Mouse (Mus musculus): Measurements from ENCODE around the gene Sgpp2.

The Sgpp2 gene

DNA sequence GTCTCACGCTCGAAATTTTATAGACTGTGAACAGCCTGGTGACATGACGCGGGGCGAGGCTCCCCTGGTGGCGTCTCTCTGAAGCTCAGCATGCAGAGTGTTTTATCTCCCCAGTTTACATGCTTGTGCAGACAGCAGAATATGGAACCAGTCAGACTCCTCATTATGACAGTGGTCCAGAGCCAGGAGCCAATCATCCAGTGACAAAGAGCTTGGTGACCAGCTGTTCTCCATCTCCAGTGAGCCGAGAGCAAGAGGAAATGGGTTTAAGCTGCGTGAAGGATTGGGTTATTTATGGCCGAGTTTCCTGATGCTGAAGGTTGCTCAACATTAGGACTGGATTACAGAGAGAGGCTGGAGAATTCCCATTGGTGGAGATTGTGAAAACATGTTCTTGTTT lies 28.1 kb downstream of the Sgpp2 start:
- no peak for DNase-seq (ENCODE audit: low read depth)

DNA sequence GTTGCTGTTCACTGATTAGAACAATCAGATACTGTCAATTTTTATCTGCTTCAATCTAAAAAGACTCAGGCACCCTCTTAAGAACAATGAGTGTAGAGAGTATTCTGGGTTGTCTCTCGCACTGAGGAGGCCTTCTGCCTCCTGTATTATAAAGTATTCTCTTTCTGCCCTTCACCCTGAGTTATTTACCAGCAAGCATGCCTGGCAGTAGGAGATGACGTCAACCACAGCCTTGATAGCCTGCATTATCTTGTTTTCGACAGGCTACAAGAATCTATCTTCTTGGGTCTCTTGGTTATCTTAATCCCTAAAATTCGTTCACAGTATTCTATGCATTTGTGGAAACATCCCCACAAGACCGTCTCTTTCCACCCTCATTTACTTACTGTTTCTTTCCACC lies 29.8 kb downstream of the Sgpp2 start:
- no peak for DNase-seq (ENCODE audit: low read depth)

DNA sequence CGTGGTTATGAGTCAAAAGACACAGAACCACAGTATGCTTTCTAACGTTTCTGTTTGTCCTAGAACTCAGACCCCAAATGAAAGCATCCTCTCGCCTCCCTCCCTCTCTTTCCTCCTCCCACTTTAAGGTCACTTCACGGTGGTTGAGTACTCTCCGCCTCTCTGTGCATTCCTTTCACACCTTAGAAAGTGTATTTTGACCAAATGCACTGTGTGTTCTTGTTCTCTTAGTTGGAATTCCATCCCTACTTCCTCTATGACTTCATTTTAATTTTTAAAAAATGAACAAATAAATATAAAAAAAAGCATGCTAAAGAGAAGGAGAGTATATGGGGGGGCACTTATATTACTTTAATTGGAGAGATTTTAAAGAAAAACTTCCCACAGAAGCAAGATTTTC lies 30.4 kb downstream of the Sgpp2 start:
- DNase-seq (ENCODE audit: low read depth), result no peak

DNA sequence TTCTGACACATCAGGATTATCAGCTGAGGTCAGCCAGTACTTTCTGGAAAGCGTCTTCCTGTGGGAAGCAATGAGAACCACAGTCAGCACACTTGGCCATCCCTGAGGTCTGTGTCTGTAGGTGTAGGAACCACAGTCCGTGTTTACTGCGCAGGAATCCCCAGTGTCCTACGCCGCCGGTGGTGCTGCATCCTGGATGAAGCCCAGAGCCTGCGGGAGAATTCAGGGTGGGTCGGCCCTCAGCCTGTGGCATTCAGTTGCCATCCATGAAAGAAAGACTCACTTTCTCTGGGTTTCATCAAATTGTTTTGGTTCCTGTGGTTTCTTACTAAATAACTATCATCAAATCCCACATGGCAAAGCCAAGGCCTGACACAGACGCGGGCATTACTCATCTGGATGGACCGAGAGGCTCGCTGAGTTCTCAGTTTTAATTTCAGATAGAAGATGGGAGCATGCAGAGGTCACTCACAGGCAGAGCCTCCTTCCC lies 37.2 kb downstream of the Sgpp2 start:
- no peak for DNase-seq (ENCODE audit: low read depth)

DNA sequence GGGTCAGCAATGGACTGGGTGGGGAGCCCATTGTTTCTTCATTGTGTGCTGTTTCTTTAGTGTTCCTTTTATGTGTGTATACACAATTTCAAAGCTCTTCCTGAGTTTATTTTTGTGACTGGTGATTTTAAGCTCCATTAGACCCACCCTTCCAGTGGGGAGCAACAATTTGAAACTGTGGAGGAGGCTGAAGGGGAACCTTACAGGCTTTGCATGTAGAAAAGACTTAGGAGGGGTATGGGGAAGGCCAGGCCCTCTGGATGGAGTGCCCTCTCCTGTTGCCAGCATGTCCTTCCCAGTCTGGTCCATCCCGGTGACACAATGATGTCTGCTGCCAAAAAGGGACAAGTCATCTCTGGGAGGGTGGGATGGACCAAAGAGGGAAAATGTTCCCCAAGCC lies 39.1 kb downstream of the Sgpp2 start:
- DNase-seq (ENCODE audit: low read depth), result no peak

DNA sequence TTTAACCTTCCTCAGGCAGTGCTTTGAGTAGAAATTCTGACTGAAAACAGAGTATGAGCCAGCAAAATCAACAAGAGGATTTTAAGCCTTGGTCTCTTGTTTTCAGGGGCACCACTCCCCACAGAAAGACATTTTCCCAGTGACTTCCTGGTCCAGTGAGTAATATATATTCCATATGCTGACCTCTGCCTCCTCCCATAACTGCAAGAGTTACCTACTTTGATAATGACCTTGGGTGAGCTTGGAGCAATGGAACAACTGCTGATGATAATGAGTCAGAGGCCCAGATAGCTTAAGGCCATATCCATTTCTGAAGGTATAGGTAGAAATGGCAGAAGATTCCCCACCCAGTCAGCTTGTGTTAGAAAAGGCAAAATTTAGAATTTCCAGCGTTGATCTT lies 43.1 kb downstream of the Sgpp2 start:
- DNase-seq (ENCODE audit: low read depth), result no peak

DNA sequence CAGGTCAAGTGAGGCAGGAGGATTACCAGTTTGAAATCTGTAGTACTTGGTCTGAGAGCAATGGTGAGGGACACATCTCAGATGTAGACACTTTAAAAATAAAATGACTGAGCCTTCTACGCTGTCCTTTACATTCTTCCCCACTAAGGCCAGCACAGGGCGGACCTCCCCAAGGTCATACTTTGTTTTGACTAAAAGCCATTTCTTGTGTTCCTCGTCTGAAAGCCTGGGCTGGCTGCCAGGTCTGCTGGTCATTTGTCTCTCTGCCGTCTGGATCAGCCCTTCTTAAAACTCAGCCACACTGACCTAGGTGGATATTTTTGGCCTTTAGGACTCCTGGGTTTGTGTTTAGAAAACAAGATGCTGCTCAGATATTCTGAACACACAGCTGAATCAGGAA lies 45.0 kb downstream of the Sgpp2 start:
- DNase-seq (ENCODE audit: low read depth), result no peak

DNA sequence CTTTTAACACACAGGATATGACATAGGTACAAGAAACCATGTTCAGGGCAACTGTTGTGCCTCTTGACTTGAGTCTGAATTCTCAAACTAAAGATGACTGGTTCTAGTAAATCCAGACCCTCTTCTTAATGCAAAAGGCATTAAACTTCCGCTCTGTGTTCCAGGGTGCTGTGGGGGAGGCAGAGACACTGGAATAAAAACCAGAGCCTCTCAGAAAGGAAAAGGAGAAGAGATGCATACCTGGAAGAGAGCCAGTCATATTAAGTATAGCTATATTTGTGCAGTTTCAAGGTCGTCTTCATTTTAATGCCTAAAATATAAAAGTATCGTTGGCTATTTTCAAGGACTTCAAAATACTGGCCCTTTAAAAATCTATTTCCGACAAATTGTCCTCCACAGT lies 47.3 kb downstream of the Sgpp2 start:
- DNase-seq (ENCODE audit: low read depth), result no peak

DNA sequence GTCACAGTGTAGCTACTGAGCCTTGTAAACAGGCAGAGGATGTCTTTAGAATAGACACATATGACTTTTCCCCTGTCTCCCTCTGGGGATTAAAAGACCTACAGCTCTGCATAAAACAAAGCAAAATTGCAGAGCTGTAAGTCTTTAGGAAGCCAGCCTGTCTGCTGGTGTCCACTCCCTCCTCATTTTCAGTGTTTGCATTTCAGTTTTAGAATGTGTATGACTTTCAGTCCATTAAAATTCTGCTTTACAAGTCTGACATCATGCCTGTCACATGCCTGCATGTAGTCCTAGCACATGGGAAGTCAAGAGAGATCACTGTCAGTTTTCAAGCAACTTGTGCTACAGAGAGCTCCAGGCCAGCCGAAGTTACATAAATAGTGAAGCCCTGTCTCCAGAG lies 47.7 kb downstream of the Sgpp2 start:
- no peak for DNase-seq (ENCODE audit: low read depth)

DNA sequence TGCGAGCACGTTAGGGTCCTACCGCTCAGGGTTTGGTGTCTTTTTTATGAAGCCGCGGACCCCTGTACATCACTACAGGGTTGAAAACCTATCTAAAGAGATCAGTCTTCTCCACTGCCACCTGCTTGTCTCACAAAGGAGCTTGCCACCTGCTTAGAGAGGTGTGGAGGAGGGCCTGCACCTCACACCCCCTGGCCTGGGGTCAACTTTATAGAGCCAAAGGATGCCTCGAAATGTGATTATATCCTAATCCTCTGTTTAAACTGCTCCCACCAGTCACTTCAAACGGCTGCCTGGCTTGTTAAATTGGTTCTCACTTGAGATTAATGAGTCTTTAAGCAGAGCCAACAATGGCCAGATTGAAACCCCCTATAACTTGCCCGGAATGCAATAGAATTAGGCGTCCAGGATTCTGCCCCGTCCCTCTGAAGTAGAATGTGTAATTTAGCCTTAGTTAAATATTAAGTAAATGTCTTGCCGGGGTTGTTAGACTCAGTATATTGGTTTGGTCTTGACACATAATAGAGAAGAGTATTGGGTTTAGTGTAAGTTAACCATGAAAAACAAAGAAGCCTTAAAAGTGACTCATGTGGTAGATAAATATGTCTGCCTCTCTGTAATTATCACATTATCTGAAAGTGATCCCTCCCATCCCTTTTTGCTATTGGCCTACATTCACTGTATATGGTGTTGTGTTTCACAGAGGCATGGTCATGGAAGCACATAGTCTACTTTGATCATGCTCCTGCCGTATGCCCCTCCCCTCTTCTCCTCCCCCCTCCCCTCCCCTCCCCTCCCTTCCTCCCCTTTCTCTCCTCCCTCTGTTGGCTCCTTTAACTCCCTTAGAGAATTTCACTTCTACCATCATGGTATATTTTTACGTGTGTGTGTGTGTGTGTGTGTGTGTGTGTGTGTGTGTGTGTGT lies 54.1 kb downstream of the Sgpp2 start:
- no peak for DNase-seq (ENCODE audit: low read depth)

DNA sequence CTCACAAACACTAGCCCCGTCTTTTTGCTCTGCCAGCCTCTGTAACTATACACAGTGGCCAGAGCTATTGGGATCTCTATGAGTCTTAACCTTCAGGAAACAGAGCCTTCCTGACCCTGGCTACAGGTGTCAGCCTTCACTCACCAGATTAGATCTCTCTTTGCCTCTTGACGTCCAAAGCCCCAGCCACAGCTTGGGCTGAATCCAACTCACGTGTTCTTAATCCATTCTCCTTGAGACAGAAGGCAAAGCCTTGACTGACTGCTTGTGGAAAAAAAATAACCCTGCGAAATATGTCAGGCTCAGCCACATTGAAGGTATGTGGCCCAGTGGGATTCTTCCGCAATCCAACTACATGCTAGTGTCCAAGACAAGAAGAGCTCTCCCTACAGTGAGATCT lies 57.7 kb downstream of the Sgpp2 start:
- DNase-seq (ENCODE audit: low read depth), result no peak

DNA sequence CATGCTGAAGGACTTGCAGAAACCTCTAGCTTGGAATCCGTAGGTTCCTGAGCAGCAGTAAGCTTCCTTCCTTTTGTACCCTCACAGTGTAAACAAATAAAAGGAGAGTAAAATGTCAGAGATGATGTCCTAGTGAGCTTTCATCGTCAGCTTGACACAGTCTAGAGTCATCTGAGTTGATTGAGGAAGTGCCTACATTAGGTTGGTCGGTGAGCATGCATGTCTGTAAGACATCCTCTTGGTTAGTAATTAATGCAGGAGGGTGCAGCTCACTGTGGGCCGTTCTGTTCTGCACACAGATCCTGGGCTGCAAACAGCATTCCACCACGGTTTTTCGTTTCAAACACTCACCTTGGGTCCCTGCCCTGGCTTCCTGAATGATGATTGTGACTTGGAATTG lies 60.0 kb downstream of the Sgpp2 start:
- DNase-seq (ENCODE audit: low read depth), result no peak

DNA sequence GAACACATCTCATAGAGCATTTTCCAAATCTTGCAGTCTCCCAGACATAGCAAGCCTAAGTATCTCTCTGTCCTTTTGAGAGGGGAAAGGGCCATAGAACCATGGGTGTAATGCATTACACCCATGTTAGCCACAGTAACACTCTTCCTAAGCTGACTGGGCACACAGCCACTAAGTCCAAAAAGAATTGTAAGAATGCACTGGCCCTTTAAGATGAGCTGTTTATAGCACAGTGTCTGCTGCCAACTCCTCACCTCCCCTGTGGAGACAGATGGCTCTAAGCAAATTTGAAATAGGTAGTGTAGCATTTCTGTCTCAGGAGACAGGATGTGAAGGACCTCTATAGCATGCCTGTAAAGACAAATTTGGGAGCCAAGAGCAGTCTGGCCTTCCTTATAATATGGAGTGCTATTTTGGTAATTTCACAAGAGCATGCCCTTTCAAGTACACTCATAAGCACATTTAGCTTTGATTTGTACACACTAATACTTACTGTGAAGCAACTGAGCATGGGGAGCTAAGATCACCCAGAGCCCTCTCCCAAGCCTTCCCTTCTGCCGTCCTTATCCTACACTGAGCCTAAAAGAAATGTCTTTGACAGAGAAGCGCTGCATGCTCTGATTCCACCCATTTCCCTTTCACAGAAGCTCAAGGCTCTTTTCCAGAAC lies 61.6 kb downstream of the Sgpp2 start:
- no peak for DNase-seq (ENCODE audit: low read depth)

DNA sequence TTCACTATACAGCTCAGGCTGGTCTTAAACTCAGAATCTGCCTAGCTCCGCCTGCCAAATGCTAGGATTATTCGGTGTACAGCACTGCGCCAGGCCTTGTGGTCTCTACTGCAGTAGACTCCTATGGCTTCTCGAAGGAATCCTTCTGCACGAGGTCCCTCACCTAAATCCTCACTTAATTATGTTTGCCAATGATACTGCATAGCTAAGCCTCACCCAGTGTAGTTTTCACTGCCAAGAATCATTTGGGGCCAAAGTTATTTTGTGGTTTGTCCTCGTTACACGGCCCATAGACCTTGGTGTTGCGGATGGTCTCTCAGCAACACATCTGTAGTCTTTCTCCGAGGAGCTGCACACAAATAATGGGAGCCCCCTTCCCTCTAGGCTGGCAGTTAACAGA lies 62.2 kb downstream of the Sgpp2 start:
- DNase-seq (ENCODE audit: low read depth), result no peak

DNA sequence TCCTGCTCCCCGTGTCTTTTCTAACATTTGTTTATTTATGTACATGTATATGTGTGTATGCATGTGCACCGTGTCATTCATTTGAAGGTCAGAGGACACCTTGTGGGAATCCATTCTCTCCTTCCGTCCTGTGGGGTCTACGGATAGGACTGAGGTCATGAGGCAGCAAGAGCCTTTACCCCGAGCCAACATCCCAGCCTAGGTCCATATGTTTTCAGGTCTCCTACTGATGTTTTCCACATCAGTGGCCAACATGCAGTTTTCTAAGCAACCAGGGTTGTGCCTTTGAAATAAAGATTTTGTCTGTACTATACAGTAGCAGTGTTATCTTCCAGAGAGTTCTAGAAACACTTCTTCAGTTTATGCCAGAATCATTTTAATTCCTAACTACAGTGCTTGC lies 63.7 kb downstream of the Sgpp2 start:
- DNase-seq (ENCODE audit: low read depth), result no peak

DNA sequence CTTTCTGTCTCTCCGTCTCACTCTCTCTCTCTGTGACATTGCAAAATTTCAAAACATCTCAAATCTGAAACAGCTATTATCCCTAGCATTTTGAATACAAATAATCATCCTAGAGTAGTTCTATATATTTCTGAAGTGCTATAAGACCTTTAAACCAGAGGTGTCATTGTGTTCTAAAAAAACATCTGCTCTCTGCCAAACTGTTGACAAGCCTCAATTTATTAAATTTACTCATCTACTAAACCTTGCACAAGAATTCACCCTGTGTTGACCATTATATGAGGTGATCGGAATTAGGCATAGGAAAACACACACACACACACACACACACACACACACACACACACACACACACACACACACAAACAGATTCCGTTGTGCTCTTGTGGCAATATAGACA lies 64.9 kb downstream of the Sgpp2 start:
- DNase-seq (ENCODE audit: low read depth), result no peak

DNA sequence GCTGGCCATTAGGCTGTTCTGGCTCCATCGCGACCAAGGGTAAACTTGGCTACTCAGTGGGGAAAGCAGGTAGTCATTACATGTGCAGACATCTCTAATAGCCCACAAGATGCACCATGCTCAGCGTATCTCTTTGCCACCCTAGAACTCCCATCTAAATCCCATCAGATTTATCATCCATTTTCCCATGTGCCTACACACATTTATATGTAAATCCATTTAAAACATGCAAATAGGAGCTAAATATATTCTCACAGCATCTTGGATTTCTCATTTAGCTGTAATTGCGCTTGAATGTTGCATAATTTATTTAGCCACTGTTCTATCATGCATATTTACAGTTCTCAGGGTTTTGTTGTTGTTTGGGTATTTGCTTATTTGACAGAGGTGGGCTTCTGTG lies 70.8 kb downstream of the Sgpp2 start:
- DNase-seq (ENCODE audit: low read depth), result no peak

DNA sequence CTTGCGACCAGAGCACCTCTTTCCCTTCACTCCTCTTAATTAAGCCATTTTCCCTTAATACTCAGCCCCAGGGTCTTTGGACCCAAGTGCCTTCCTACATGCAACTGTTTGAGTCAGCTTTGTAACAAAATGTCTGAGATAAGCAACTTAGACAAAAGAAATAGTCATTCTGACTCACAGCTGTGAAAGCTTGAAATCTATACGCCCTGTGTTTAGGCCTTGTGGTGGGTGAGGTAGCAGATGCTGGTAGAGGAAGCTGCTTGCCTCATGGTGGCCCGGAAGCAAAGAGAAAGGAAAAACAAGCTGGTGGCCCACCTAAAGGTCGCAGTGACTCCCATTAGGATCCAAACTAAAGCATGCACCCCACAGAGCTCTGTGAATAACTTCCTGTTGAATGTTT lies 77.7 kb downstream of the Sgpp2 start:
- no peak for DNase-seq (ENCODE audit: low read depth)

DNA sequence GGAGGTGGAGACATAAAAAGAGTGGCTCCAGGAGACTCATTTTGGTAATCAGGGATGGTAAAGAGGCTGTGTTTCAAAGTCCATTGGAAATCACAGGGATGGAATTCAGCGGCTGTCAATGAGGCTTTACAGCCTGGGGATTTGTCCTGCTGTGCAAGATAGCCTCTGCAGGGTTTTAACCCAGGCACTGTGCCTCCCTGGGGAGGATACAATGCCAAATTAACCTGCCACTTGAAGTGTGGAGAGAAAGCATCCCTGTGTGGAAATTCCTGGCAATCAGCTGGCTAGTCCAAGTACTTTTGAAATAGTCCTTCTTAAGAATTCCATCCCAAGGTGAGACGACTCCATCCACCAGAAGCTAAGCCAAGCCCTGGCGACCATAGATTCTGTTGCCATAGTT lies 78.7 kb downstream of the Sgpp2 start:
- no peak for DNase-seq (ENCODE audit: low read depth)

DNA sequence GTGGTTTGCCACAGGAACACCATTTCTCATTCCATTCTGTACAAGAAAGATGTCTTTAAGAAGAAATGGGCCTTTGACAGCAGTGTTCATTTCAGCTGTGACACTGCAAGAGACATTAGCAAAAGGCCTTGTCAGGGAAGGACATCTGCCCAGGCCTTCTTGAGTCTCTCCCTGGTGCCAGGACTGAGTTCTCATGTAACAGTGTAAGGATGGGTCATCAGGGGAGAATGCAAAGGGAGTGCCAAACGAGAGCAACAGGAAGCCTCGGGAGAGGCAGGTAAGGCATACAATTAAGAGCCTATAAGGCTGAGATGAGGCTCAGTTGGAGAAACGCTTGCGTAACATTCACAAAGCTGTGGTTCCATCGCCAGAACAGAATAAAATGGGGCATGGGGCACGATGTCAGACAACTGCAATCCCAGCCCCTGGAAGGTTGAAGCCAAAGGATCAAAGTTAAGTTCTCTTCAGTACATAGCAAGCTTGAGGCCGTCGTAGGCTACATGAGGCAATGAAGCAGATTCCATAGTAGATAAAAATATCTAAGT lies 85.1 kb downstream of the Sgpp2 start:
- no peak for DNase-seq (ENCODE audit: low read depth)

DNA sequence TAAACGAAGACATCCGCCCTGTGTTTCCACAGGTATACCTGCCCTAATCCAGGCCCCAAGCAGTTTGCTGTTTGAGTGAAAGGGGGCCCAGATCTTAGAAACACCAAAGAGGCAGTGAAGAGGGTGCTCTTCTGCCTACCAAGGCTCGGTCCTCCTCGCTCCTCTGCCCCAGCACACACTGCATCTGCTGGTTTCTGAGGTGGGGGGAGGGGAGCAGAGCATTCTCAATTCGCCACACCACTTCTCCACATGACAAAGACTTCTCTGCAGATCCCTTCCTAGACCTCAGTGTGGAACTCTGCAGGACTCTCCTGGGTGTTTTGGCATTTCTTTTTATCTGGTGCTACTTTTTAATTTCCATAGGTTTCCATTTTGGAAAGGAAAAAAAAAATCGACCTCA lies 85.6 kb downstream of the Sgpp2 start:
- DNase-seq (ENCODE audit: low read depth), result no peak

DNA sequence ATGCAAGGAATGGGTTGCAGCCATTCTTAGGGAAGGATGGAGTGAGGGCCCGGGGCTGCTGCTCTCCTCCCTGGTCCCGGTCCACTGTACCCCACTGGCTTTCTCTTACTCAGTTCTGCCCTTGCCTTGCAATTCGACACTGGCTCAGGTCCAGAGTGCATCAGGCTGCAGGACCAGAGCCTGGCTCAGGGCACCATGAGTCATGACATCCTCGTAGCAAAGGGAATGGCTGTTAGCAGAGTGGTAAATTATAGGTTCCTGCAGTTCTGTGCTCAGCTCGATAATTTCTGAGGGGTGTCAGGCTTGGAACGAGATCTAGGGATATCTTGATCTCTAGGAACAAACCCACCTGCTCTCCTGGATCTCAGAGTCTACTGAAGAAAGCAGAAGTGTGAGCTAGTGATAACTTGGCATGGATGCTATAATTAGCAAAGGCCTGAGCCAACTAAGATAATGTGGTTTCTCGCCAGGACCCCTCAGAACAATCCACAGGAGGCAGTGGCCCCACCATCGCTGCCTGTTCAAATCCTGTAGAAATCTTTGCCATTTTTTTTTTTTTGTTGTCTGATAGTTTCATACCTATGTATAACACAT lies 86.3 kb downstream of the Sgpp2 start:
- DNase-seq (ENCODE audit: low read depth), result no peak

DNA sequence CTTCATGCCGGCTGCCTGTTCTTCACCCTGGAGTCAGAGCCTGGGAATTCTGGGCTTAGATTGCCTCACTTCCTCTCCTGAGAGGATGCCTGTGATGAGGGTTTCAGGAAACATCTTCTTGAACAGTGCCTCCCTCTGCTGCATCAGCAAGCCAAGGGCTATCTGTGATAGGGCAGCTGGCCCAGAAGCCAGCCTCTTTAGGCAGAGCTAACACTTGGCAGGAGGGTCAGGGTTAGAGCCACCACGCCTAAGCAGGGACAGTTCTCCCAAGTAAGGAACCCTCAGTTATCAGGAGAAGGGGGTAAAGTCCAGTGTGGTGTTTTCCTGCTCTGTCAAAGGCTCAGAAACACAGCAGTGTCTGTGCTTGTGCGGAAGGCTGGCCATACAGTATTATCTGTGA lies 89.6 kb downstream of the Sgpp2 start:
- no peak for DNase-seq (ENCODE audit: low read depth)
